Mouse (Mus musculus) gastrocnemius, postnatal 4 days (tissue): ENCODE measurements around the gene Idh3g. TPM values are rescaled to one million over a fixed set of nuclear protein-coding genes. Genes with fewer than 3 reads are reported as not detected.
"Not testable (repeated sequence)": the region's sequence is repeated elsewhere in the genome, so short reads cannot be mapped to it uniquely, and the experiment has no call there.

Source experiments
- DNase-seq, 2 experiments: peaks; one replicate each; pipeline ENCODE4 v3.0.0; 2021 to 2022; ENCODE audit warnings: low spot score in 2 of 2, mixed read lengths in 2 of 2
- total RNA-seq, 2 experiments: library from RNA; stranded (reverse); gene quantifications; 2 replicates each; pipeline ENCODE4 v1.2.3; 2021

Gene Idh3g
- total RNA-seq, 2 experiments from 2014 or later, result 221 to 247 TPM

GRCm38 (mm10) chrX:73758611-73759290 lies 27.9 kb downstream of the Idh3g start:
- DNase-seq, result no peak

- no peak for DNase-seq
Observed at GRCm38 (mm10) chrX:73756334-73757140, 30.2 kb downstream of the Idh3g start, which contains the start of gene Plxnb3. TSS of gene Plxnb3 (plus strand) at chrX:73757090.

- no peak for DNase-seq
Observed at GRCm38 (mm10) chrX:73748977-73749376, 37.7 kb downstream of the Idh3g start.

- DNase-seq, result no peak
Observed at GRCm38 (mm10) chrX:73744774-73745481, 41.8 kb downstream of the Idh3g start.

GRCm38 (mm10) chrX:73739841-73740240 lies 46.9 kb downstream of the Idh3g start:
- not testable (repeated sequence) for DNase-seq

- no peak for DNase-seq
Observed at GRCm38 (mm10) chrX:73739151-73739550, 47.5 kb downstream of the Idh3g start.

GRCm38 (mm10) chrX:73738155-73738554 lies 48.5 kb downstream of the Idh3g start:
- no peak for DNase-seq

- no peak for DNase-seq
Observed at GRCm38 (mm10) chrX:73730908-73731307, 55.8 kb downstream of the Idh3g start.

Other genes starting within 250 kb of the Idh3g start
- gene Dusp9, start 147.5 kb downstream of the Idh3g start, total RNA-seq, result under 1 TPM; 0.12 to 0.41 TPM
- gene Pnck, start 126.8 kb downstream of the Idh3g start, total RNA-seq, result 10 to 100 TPM; 11.4 to 12.8 TPM
- gene Slc6a8, start 113.7 kb downstream of the Idh3g start, total RNA-seq, result 10 to 100 TPM; 58.9 to 66.2 TPM
- 100 to 1,000 TPM in 1 of 2 experiments, 10 to 100 TPM in 1; 99.9 to 104 TPM for gene Bcap31, start 70.7 kb downstream of the Idh3g start, total RNA-seq
- 10 to 100 TPM; 24.1 to 26.8 TPM for gene Abcd1, start 70.3 kb downstream of the Idh3g start, total RNA-seq
- 1 to 10 TPM; 3.1 to 3.7 TPM for gene Plxnb3, start 29.8 kb downstream of the Idh3g start, total RNA-seq
- 100 to 1,000 TPM; 150 to 153 TPM for gene Srpk3, start 12.5 kb downstream of the Idh3g start, total RNA-seq
- 100 to 1,000 TPM; 118 to 128 TPM for gene Ssr4, start 131 bp upstream of the Idh3g start, total RNA-seq
- gene Pdzd4, start 38.1 kb upstream of the Idh3g start, total RNA-seq, result 1 to 10 TPM; 6.7 to 6.8 TPM
- gene Avpr2, start 105.2 kb upstream of the Idh3g start, total RNA-seq, result not detected
- 1 to 10 TPM; 4.2 to 4.3 TPM for gene L1cam, start 109.2 kb upstream of the Idh3g start, total RNA-seq
- 1 to 10 TPM; 2.4 to 2.8 TPM for gene Arhgap4, start 135.0 kb upstream of the Idh3g start, total RNA-seq
- 10 to 100 TPM; 71.4 to 75.8 TPM for gene Naa10, start 135.0 kb upstream of the Idh3g start, total RNA-seq
- 1 to 10 TPM; 7.9 to 9.6 TPM for gene Renbp, start 144.0 kb upstream of the Idh3g start, total RNA-seq
- 10 to 100 TPM; 75.4 to 83.5 TPM for gene Hcfc1, start 179.5 kb upstream of the Idh3g start, total RNA-seq
- gene Irak1, start 237.0 kb upstream of the Idh3g start, total RNA-seq, result 10 to 100 TPM; 51.0 to 58.8 TPM